Mouse (Mus musculus): ENCODE data around the gene Ccdc144b. TPM values are rescaled to one million over a fixed set of nuclear protein-coding genes. Genes with fewer than 3 reads are reported as not detected.

Gene Ccdc144b
- polyA plus RNA-seq, 1 experiment from 2014 or later, result not detected

GRCm38 (mm10) chr3:36008411-36009154 is 44.8 kb downstream of the Ccdc144b start:
- Histone ChIP-seq H3K9me3 (ENCODE audit: control insufficient read depth, low read length) (no peaks in the 10 kb centered on the region), H3K27ac (ENCODE audit: low read depth, low read length) (no peak overlapping the region), H3K4me3 (ENCODE audit: low read depth, low read length) (no peak overlapping the region), H3K36me3 (ENCODE audit: control insufficient read depth, insufficient read depth, low read length) (no peaks in the 10 kb centered on the region), H3K4me1 (replicated peaks; ENCODE audit: control insufficient read depth, insufficient read depth, low read length) (no peaks in the 10 kb centered on the region), H3K4me2 (no peak overlapping the region), H3K27me3 (replicated peaks; ENCODE audit: control insufficient read depth, insufficient read depth, low read length) (no peaks in the 10 kb centered on the region), H3K9ac (ENCODE audit: low read depth, low read length) (no peak overlapping the region)
- ATAC-seq (replicated peaks; ENCODE audit: low FRiP score) (no peak), DNase-seq (ENCODE audit: low spot score) (no peak)
- WGBS, result 67% methylated on average over 4 of the region's 4 CpGs

- Histone ChIP-seq H3K4me2 (no peak overlapping the region), H3K27me3 (replicated peaks; ENCODE audit: control insufficient read depth, insufficient read depth, low read length) (no peaks in the 10 kb centered on the region), H3K36me3 (ENCODE audit: control insufficient read depth, insufficient read depth, low read length) (no peaks in the 10 kb centered on the region), H3K9me3 (ENCODE audit: control insufficient read depth, low read length) (no peaks in the 10 kb centered on the region), H3K9ac (ENCODE audit: low read depth, low read length) (no peak overlapping the region), H3K27ac (ENCODE audit: low read depth, low read length) (no peak overlapping the region), H3K4me3 (ENCODE audit: low read depth, low read length) (no peak overlapping the region), H3K4me1 (replicated peaks; ENCODE audit: control insufficient read depth, insufficient read depth, low read length) (no peaks in the 10 kb centered on the region; the same call in 1 of the 2 replicates)
- 79% methylated on average over 4 of the region's 4 CpGs for WGBS
- DNase-seq (ENCODE audit: low spot score) (no peak), ATAC-seq (replicated peaks; ENCODE audit: low FRiP score) (no peak)
Observed at GRCm38 (mm10) chr3:36004028-36004895, 49.1 kb downstream of the Ccdc144b start.

DNA sequence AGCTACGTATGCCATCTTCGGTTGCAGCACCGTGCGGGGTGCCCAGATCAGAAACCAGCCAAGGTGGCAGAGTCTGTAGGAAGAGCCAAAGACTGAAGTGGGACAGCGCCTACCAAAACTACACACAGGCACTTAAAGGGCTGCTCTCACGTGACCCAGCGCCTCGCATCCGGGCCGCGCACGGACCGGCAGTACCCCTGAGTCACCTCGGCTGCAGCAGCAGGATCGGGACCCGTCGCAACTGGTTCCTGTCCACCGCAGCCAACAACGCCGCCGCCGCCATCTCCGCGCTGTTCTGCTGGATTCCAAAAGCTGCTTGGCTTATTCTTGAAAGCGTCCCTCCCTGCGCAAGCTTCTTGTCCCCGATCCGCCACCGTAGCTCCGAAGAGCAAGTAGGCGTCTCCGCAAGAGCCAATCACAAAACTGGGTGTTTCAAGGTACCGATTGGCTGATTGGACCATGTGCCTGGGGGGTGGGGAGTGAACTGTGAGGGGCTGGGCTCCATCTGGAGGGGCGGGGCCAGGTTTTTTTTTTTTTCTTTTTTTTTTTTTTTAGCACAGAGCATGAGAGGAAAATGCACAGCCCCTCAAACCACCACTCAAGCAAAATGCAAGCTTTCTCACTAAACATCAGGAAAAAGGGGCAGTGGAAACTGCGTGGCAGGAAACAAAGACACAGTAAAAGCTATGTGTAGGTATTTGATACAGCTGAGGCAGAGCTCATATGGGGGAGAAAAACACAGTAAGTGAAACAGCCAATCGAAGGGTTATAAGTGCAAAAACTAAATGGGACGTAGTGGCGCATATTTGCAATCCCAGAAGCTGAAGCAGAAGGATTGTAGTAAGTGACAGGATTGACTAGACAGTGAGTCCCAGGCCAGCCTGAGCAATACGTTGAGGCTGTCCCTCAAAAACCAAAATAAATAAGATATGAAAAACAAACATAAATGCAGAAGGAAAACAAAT is 52.8 kb downstream of the Ccdc144b start, which contains the start of gene Mccc1:
Gene Mccc1, minus strand, starts transcription at position 404 of the 965 bp plus-strand sequence.
- Histone ChIP-seq H3K9ac (ENCODE audit: low read depth, low read length) (peak within 1 kb of the TSS; percentile 74), H3K4me2 (peak within 1 kb of the TSS; percentile 87), H3K4me1 (replicated peaks; ENCODE audit: control insufficient read depth, insufficient read depth, low read length) (no peaks in the 10 kb centered on the region; the same call in 1 of the 2 replicates), H3K36me3 (ENCODE audit: control insufficient read depth, insufficient read depth, low read length) (no peaks in the 10 kb centered on the region), H3K27ac (ENCODE audit: low read depth, low read length) (peak within 1 kb of the TSS; percentile 68), H3K9me3 (ENCODE audit: control insufficient read depth, low read length) (no peaks in the 10 kb centered on the region), H3K4me3 (ENCODE audit: low read depth, low read length) (peak within 1 kb of the TSS; percentile 68), H3K27me3 (replicated peaks; ENCODE audit: control insufficient read depth, insufficient read depth, low read length) (no peaks in the 10 kb centered on the region)
- ATAC-seq (replicated peaks; ENCODE audit: low FRiP score) (peak; percentile 100), DNase-seq (ENCODE audit: low spot score) (peak; percentile 94)
- 5% methylated on average over 39 of the region's 39 CpGs for WGBS

- H3K9ac ChIP-seq (ENCODE audit: low read depth, low read length), result no peak overlapping the region
- H3K4me2 ChIP-seq, result no peak overlapping the region
- H3K4me1 ChIP-seq (replicated peaks; ENCODE audit: control insufficient read depth, insufficient read depth, low read length), result no peaks in the 10 kb centered on the region; the same call in 1 of the 2 replicates
- WGBS, result 67% methylated on average over 11 of the region's 11 CpGs
- no peaks in the 10 kb centered on the region for H3K9me3 ChIP-seq (ENCODE audit: control insufficient read depth, low read length)
- ATAC-seq (replicated peaks; ENCODE audit: low FRiP score), result 0 out of 2 replicates have a peak, but pooled peaks have one; percentile 15
- H3K36me3 ChIP-seq (ENCODE audit: control insufficient read depth, insufficient read depth, low read length), result peaks cover 2% of the 10 kb centered on the region; the same call in 1 of the 2 replicates
- no peak overlapping the region for H3K27ac ChIP-seq (ENCODE audit: low read depth, low read length)
- H3K27me3 ChIP-seq (replicated peaks; ENCODE audit: control insufficient read depth, insufficient read depth, low read length), result no peaks in the 10 kb centered on the region
- no peak overlapping the region for H3K4me3 ChIP-seq (ENCODE audit: low read depth, low read length)
- DNase-seq (ENCODE audit: low spot score), result no peak
Observed at GRCm38 (mm10) chr3:35994552-35995531, 58.5 kb downstream of the Ccdc144b start.

DNA sequence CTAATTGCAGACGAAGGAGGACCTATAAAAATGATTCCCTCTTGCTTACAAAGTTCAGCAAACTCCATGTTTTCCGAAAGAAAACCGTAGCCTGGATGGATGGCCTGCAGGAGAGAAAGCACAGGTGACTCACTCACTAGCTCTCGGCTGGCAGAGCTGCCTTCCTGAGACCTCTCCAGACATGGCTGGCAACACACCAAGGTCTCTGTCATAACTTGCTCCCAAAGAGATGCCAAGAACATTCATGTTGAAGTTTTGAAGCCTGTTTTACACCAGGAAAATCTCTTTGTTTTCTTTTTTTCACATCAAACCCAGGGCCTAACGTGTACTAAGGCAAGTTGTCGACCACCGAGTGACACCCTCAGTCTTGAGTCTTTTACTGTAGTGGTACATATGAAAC is 62.6 kb downstream of the Ccdc144b start:
- H3K36me3 ChIP-seq (ENCODE audit: control insufficient read depth, insufficient read depth, low read length), result peaks cover 5% of the 10 kb centered on the region
- H3K9me3 ChIP-seq (ENCODE audit: control insufficient read depth, low read length), result no peaks in the 10 kb centered on the region

DNA sequence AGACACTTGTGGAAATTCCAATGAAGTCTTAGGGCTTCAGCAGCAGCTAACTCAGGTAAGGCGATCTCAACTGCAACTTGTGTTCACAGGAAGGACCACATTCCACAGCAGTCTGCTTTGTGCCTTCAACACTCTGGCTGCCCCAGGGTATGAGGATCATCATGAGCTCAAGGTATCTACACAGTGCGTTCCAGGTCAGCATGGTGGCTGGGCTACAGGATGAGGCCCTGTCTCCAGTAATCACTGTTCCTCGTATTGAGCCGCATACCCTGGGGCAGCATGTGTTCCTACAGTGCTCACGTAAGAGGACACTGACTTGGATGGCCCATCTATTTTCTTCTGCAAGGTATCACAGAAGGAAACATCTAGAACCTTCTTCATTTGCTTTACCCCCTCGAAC is 65.3 kb downstream of the Ccdc144b start:
- H3K4me1 ChIP-seq (replicated peaks; ENCODE audit: control insufficient read depth, insufficient read depth, low read length), result no peaks in the 10 kb centered on the region
- DNase-seq (ENCODE audit: low spot score) (no peak), ATAC-seq (replicated peaks; ENCODE audit: low FRiP score) (no peak)
- H3K4me3 ChIP-seq (ENCODE audit: low read depth, low read length), result no peak overlapping the region
- WGBS, result 89% methylated on average over 6 of the region's 6 CpGs
- H3K4me2 ChIP-seq, result no peak overlapping the region
- no peaks in the 10 kb centered on the region for H3K9me3 ChIP-seq (ENCODE audit: control insufficient read depth, low read length)
- no peaks in the 10 kb centered on the region for H3K27me3 ChIP-seq (replicated peaks; ENCODE audit: control insufficient read depth, insufficient read depth, low read length)
- peaks cover 7% of the 10 kb centered on the region for H3K36me3 ChIP-seq (ENCODE audit: control insufficient read depth, insufficient read depth, low read length)
- H3K27ac ChIP-seq (ENCODE audit: low read depth, low read length), result no peak overlapping the region
- H3K9ac ChIP-seq (ENCODE audit: low read depth, low read length), result no peak overlapping the region

More for the DNA sequence above, 62.6 kb downstream of the Ccdc144b start:
- WGBS, result 87% methylated on average over 7 of the region's 7 CpGs
- Histone ChIP-seq H3K9ac (ENCODE audit: low read depth, low read length) (no peak overlapping the region), H3K27me3 (replicated peaks; ENCODE audit: control insufficient read depth, insufficient read depth, low read length) (no peaks in the 10 kb centered on the region), H3K27ac (ENCODE audit: low read depth, low read length) (no peak overlapping the region), H3K4me1 (replicated peaks; ENCODE audit: control insufficient read depth, insufficient read depth, low read length) (no peaks in the 10 kb centered on the region), H3K4me2 (no peak overlapping the region), H3K4me3 (ENCODE audit: low read depth, low read length) (no peak overlapping the region)
- DNase-seq (ENCODE audit: low spot score), result no peak
- no peak for ATAC-seq (replicated peaks; ENCODE audit: low FRiP score)

GRCm38 (mm10) chr3:35986266-35986665 is 67.1 kb downstream of the Ccdc144b start:
- no peak overlapping the region for H3K4me3 ChIP-seq (ENCODE audit: low read depth, low read length)
- no peak for DNase-seq (ENCODE audit: low spot score)
- H3K9ac ChIP-seq (ENCODE audit: low read depth, low read length), result no peak overlapping the region
- H3K36me3 ChIP-seq (ENCODE audit: control insufficient read depth, insufficient read depth, low read length), result peaks cover 11% of the 10 kb centered on the region
- H3K9me3 ChIP-seq (ENCODE audit: control insufficient read depth, low read length), result no peaks in the 10 kb centered on the region
- WGBS, result 89% methylated on average over 6 of the region's 6 CpGs
- no peaks in the 10 kb centered on the region for H3K4me1 ChIP-seq (replicated peaks; ENCODE audit: control insufficient read depth, insufficient read depth, low read length)
- no peak overlapping the region for H3K27ac ChIP-seq (ENCODE audit: low read depth, low read length)
- H3K27me3 ChIP-seq (replicated peaks; ENCODE audit: control insufficient read depth, insufficient read depth, low read length), result no peaks in the 10 kb centered on the region
- no peak for ATAC-seq (replicated peaks; ENCODE audit: low FRiP score)
- H3K4me2 ChIP-seq, result no peak overlapping the region
